Mouse (Mus musculus) spleen, adult 2 months (tissue): ENCODE results near the gene Nanog.

Experiments
- CTCF ChIP-seq: fragments of 200-500 bp; IDR thresholded peaks from 2 replicates; pipeline ENCODE4 v1.5.1; 2011; ENCODE audit warnings: mild to moderate bottlenecking, inconsistent platforms; ENCODE audit not compliant: insufficient read depth, insufficient read length, insufficient replicate concordance; ENCODE audit errors: extremely low read depth
- POLR2A ChIP-seq: fragments of 200-500 bp; IDR thresholded peaks from 2 replicates; pipeline ENCODE4 v1.6.1; 2011; ENCODE audit warnings: low read depth, low read length, inconsistent platforms

DNA sequence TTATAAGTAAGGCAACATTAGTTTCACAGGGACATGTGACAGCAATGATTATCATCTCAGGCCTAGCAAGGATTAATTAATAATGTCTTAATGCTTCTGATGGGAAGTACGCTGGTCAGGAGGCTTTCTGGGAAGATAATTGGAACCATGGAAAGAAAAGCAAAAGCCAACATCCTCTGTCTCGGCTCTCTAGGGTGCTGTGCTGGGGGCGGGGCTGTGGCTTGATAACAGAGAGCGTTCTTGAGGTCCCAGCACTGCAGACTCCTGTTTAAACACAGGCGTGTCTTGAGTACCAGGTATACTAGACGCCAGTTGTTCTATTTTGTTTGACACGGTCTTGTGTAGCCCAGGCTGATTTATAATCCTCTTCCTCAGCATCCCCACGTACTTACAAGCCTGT is 34.5 kb upstream of the Nanog start:
- TF ChIP-seq POLR2A, result no peak
- no peak for TF ChIP-seq CTCF
